Mouse (Mus musculus): ENCODE results near the gene Htra1.
A peak's percentile ranks its signal among the peaks of the same experiment; 100 is the strongest.

GRCm38 (mm10) chr7:130982881-130983280 lies 47.0 kb downstream of the Htra1 start:
- TF ChIP-seq CTCF (conservative IDR thresholded peaks at IDR 0.05; ENCODE audit: low read length) (peak; percentile 49), POU5F1 (IDR thresholded peaks at IDR 0.05; ENCODE audit: borderline replicate concordance, low read length) (no peak)
